Mouse (Mus musculus): Measurements from ENCODE around the gene Ift88.

Ift88 gene

DNA sequence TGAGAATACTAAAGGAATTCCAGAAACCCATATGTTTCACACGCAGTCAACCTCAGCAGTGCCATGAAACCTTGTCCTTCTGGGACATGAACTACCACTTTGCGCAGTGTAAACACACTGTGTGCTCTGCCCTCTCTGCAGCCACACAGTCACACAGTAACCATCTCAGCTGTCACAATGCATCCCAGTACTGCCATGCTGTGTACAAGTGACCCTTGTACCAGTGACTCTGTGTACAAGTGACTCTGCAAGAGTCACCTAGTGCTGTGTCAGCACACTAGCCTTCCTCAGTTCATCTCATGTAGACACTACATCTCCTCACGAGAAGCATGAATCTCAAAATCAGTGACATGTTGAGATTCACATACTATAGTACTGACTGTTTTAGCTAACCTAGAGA lies 108.7 kb downstream of the Ift88 start:
- no peak for DNase-seq (ENCODE audit: low read depth, low spot score)

DNA sequence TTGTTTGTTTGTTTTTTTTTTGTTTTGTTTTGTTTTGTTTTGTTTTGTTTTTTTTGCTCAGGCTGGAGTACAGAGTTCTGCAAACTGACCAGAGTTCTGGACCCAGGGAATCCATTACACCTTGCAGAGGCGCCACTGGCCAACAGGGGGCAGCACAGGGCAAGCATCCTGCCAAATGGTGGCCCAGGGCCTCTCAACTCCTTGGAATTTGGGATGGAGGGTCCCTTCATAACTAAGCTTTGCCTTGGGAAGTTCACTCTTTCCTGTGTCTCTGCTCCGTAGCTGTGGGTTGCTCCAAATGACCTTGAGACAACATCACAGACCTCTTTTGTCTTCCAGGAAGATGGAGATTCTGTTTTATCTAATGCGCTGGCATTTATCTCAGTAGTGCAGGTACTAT lies 109.4 kb downstream of the Ift88 start:
- peak; percentile 50 for DNase-seq (ENCODE audit: low read depth, low spot score)

DNA sequence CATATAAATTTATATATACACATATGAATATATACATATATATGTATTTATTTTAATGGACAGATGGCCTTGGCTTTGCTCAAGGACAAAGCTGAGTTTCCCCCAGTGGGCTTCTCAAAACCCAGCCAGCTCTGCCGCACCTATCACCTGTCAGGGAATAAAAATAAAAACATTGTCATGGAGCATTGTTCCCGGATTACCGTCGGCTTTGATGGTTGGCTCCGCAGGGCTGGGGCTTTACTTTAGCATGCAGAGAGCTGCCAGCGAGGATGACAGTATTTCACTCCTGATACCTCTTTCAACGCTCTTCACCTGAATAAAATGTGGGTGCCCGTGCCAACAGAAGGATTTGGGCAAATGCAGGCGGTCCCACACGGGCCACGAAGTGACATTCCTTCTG lies 110.0 kb downstream of the Ift88 start:
- DNase-seq (ENCODE audit: low read depth, low spot score) = no peak

DNA sequence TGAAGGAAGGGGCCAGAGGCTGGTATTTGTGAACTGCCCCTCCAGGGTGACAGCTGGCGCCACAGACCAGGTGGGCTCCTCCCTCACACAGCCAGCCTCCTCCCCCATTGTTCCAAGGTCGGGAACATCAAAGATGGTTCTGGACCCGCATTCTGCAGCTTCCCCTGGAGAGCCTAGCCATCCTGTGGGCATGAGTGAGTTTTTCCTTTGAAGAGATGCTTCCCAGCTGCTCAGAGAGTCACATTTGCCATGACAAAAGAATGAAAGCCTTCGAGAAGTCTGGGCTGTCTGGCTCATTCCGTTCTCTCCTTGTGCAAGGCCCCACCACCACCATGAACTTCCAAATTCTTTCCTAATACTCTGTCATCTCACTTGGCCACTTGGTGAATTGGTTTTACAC lies 110.5 kb downstream of the Ift88 start:
- no peak for DNase-seq (ENCODE audit: low read depth, low spot score)

DNA sequence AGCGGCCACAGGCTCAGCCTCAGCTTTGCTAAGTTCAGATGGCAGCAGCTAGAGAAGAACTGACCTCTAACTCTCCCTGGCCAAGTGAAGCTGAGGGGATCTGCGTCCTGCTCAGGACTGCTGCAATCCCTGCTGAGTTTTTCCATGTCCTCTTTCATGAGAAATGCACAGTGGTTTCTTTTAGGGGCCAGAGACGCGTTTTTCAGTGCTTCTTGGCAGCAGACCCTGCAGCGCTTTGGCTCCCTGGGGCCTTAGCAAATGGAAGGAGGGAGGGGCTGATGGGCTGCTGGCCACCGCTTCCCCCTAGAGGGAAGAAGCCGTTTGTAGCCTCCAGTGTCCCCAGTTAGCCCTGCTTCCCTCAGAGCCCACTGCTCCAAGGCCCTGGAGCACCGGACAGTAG lies 111.1 kb downstream of the Ift88 start:
- DNase-seq (ENCODE audit: low read depth, low spot score) = no peak

DNA sequence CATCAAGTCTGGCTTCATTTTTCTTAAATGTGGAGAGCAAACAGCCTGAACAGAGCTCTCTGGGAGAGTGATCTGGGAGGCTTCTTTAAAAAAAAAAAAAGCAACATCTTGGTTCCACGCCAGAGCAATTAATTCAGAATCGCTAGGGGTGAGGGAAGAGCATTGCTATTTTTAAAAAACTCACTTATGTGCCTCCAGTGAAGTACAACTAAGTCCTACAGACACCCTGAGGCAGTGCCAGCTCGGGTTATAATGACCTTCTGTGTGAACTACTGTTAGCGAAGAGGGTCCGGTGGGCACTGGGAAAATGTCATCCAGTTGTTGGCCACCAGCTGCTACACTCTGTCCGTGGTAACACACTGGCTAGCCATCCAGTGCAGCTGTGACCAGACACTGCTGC lies 111.8 kb downstream of the Ift88 start:
- DNase-seq (ENCODE audit: low read depth, low spot score) = no peak

DNA sequence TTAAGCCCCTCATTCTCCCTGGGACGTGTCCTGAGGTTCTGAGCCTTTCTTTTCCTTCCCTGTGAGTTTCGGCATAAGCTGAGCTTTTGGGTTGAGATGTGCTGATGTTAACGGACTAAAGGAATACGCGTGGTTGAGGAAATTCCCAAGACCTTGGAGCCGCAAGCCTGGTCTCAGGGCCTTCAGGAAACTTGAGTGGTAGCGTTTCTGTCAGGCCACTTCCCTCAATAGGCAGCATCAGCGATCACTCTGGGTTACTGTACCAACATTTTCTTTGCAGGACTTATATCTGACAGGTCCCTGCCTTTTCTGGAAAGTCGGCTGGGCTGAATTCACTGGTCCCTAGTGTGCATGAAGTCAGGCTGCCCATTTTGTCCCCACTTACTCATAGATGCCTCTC lies 113.0 kb downstream of the Ift88 start:
- no peak for DNase-seq (ENCODE audit: low read depth, low spot score)

DNA sequence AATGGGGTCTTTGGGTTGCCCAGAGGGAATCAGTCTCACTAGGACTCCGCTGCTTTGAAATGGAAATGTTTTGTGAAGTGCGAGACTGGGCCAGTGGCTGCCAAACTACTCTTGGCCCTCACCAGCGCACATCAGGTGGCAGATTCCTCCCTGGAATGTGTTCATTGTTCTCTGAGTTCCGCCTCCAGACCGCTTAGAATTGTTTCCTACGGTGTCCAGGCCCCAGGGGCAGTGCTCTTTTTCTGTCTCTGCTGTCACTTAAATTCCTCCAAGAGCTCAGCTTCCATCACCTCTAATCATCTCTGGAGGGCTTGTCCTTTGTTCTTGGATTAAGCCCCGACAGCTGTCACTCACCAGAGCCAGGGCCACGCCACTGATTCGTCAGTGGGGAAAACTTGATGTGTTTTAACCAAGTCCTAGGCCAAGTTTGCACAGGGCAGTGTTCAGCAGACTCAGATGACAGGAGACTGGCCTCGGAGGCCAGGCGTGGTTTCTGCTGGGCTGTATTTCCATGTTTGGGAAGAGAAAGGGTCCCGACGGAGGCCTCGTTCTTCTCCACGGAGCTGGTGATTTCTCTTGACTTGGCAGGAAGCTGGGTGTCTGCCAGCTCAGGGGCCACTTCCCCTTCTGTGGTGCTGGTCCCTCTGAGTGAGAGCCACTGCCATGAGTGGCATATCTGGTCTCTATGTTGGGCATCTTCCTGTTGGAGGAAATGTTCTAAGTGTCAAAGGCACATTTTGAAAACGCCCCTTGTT lies 113.6 kb downstream of the Ift88 start:
- no peak for DNase-seq (ENCODE audit: low read depth, low spot score)

DNA sequence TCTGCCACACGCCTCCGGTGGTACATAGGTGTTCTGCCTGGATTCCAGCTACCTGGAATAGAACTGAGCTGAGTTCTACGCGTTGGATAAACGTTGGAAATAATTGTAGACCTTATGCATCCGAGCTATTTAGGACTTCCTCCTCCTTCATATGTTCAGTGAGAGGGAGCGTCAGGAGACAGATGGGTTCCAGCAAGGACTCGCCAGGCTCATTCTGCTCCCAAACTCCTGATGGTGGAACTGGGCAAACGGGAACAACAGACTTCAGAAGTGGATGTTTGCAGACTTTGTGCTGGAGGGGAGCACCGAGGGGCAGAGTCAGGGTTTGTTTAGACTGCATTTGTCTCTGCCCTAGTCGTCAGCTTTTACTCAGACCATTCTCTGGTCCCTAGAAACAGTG lies 116.8 kb downstream of the Ift88 start:
- no peak for DNase-seq (ENCODE audit: low read depth, low spot score)

DNA sequence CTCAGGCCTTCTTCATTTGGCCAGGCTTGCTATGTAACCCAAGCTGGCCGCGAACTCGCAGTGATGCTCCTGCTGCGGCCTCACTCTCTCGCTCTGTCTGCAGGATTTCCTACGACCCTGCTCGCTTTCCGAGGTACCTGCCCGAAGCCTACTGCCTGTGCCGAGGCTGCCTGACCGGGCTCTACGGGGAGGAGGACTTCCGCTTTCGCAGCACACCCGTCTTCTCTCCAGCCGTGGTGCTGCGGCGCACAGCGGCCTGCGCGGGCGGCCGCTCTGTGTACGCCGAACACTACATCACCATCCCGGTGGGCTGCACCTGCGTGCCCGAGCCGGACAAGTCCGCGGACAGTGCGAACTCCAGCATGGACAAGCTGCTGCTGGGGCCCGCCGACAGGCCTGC lies 118.4 kb downstream of the Ift88 start:
- DNase-seq (ENCODE audit: low read depth, low spot score) = no peak

DNA sequence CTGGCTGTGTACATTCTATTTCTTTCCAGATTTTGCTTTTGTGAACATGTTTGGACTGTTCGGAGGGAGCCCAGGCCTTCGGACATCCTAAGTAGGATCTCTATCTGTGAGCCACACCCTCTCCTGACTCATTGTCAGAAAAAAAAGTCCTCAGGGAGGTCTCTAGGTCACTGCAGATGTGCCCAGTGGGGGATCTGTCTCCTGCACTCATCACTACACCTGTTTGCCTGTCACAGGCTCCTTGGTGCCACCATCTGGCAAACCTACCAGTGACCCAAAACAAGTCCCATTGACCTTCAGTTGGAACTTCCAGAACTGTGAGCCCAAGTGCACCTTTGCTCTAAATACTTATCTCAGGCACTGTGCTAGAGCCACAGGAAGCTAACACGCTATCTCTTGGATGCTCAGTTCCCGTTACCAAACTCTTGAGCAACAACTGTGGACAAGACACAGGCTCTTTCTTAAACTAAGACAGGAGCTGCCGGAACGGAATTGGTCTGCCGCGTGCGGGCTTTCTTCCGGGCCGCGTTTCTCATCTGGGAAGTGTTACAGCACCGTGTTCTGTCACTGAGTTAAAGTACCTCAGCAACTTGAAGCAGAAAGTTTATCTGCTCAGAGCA lies 119.7 kb downstream of the Ift88 start:
- DNase-seq (ENCODE audit: low read depth, low spot score) = no peak

DNA sequence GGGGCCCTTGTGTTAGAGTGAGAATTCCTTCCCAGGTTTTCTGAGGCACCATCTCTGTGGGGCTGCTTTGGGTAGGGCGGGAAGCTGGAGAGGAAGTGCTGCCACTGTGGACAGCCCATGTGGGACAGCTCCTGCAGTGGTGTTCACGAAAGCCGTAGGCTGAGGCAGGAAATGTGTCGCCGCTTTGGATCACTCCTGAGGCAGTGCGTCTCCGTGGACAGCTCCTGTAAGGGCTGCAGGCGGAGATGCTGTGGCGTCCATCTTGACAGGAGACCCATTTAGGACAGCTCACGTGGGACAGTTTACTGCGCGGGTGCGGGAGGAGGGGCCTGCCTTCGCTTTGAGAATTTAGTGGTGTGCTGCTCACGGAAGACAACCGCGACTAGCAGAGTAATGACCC lies 121.7 kb downstream of the Ift88 start:
- DNase-seq (ENCODE audit: low read depth, low spot score) = no peak

DNA sequence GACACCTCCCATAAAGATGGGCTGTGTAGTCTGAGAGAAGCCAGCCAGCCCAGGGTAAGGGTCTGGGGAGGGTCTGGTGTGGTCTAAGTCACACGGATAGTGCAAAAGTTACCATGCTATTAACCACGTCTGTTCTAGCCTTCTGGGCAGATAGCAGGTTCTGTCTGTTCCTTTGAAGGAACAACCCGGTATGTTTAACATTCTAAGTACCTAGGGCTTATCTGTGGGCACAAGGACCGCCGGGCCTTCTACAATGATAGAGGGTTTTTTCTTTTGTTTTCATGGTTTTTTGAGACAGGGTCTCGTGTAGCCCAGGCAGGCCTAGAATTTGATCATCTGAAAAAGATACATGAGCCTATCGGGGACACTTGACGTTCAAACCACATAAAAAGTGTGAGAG lies 122.3 kb downstream of the Ift88 start:
- no peak for DNase-seq (ENCODE audit: low read depth, low spot score)

DNA sequence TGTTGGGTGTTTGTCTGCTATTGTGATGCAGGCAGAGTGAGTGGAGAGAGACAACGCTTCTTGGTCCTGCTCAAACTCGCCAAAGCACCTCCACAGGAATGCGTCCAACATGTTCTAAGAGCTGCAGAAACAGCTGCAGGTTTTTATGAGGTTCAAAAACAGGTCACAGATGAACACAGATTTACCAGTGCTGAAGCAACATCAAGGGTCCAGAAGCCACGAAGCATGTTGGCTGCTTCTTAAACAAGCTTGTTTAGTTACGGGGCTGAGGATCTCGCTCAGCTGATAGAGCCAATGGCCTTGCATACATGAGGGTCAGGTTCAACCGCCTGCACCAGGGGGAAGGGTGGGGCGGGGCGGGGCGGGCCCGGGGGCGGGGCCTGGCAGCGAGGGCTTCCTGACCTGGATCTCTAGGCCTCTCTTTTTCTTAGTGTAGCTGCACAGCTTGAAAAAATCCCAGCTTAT lies 122.7 kb downstream of the Ift88 start:
- no peak for DNase-seq (ENCODE audit: low read depth, low spot score)

DNA sequence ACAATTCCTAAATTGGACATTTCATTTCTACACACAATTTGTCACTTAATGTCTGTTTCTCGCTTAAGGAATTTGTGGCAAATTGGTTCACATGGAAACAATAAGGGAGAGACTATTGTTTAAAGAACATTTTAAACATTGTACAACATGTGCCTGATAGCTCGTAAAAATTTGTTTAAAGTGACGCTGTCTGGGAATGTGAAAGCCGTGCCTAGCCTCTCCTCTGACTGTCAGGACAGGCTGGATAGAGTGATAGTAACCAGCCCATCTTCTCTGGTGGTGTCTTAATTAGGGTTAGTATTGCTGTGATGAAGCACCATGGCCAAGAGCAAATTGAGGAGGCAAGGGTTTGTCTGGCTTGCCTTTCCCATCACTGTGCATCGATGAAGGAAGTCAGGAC lies 123.2 kb downstream of the Ift88 start:
- no peak for DNase-seq (ENCODE audit: low read depth, low spot score)

DNA sequence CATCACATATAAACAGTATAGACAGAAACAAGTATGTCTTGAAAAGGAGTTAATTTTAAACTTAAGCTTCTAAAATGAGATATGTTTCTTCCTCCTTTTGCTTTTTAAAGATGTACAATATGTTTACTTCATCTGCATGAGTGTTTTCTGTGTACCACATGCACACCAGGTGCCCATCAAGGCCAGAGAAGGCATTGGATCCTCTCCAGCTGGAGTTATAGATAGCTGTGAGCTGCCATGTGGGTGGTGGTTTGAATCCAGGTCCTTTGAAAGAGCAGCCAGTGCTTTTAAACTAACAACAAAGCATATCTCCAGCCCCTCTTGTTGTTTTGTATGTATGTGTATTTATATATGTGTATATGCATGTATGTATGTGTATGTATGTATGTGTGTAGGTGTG lies 129.1 kb downstream of the Ift88 start:
- no peak for DNase-seq (ENCODE audit: low read depth, low spot score)

DNA sequence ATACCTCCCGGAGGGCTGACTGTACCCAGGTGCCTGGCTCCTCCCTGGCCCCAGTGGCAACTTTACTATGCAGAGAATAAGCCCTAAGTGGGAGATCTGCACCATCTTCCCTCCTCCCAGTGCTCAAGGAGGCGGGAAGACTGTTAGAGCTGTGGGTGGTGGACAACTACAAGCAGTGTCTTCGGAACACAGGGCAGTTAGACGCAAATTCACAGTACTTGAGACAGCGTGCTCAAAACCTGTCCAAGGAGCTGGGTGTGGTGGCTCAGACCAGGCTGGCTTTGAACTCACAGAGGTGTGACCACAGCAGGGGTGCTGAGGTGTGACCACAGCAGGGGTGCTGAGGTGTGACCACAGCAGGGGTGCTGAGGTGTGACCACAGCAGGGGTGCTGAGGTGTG lies 130.6 kb downstream of the Ift88 start:
- no peak for DNase-seq (ENCODE audit: low read depth, low spot score)

DNA sequence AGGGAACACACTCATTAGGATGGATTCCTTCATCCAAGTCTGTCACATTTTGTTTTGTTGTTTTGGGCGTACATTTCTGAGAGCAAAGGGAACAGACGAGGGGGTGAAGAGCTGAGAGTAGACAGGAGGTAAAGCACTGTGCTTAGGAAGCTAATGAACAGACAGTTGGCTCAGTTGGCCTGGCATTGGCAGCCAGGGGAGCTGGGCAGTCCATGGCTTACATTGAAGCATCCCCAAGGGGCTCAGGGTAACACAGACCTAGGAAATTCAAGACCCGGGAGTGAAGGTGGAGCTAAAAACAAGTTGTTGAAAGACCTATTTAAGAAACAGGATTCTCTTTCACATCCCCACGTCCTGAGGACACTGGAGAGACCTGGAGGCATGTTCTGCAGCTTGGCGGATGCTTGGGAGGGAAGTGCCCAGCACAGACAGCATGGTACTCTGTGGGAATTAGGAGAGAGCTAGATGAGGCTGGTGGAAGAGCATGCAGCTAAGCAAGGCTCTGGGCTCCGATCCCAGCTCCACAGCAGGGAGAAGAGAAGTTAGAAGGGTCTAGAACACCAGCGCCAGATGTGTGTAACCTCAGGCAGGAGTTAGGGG lies 131.7 kb downstream of the Ift88 start:
- no peak for DNase-seq (ENCODE audit: low read depth, low spot score)

DNA sequence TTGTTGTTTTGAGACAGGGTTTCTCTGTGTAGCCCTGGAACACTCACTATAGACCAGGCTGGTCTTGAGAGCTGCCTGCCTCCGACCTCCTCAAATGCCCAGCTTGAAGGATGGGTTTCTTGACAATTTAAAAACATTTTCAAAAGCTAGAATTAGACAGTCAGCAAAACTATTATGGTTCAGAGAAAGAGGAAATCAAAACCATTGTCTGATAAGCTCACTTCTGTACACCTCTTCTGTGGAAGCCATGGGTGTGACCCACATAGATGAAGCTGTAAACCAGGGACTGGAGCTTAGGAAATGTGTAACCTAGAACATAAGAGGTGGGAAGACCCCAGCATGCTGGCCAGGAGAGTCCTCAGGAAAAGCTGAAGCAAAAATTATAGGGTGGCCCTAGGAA lies 133.1 kb downstream of the Ift88 start:
- DNase-seq (ENCODE audit: low read depth, low spot score) = no peak

DNA sequence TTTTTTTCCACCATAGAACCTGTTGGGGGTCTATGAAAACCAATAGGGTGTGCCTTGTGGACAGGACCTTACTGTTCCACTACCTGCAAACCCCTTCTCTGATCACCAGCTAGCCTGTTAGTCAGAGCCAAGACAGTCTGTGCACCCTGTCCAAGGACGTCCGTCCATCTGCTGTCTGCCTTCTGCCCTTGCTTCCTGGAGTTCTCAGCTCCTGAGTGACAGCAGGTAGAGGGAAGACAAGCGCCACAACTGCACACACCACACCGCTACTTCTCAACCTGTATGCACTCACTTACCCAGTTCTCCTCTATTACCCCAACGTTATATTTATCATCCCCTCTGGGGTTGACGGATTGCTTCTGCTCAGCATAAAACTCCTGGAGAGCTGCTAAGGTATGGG lies 141.8 kb downstream of the Ift88 start:
- DNase-seq (ENCODE audit: low read depth, low spot score) = no peak
